Mouse (Mus musculus): ENCODE measurements around the gene Olfr1477. TPM values are rescaled to one million over a fixed set of nuclear protein-coding genes. Genes with fewer than 3 reads are reported as not detected.
"Not testable (repeated sequence)": the region's sequence is repeated elsewhere in the genome, so short reads cannot be mapped to it uniquely, and the experiment has no call there.

Gene Olfr1477
- not detected in 2 replicates for polyA plus RNA-seq (2016; fragmentation: Nextera tagmentation; extraction: Ambion mirVana)

- WGBS = 79% methylated on average over 3 of the region's 3 CpGs
- no peaks in the 10 kb centered on the region for H3K4me1 ChIP-seq
- H3K4me3 ChIP-seq = no peak within 1 kb of the TSS
- H3K9ac ChIP-seq = no peak within 1 kb of the TSS
- no peaks in the 10 kb centered on the region for H3K27me3 ChIP-seq (replicated peaks)
- no peak within 1 kb of the TSS for H3K4me2 ChIP-seq (replicated peaks)
- no peak for ATAC-seq (ENCODE audit: low FRiP score, low read depth)
- no peaks in the 10 kb centered on the region for H3K36me3 ChIP-seq
- H3K9me3 ChIP-seq = peaks cover 16% of the 10 kb centered on the region
- H3K27ac ChIP-seq = no peak within 1 kb of the TSS
Observed at GRCm38 (mm10) chr19:13500246-13500645, at the start of gene Olfr1477. Gene Olfr1477, plus strand, starts transcription at chr19:13500546.

GRCm38 (mm10) chr19:13455986-13456385, 44.4 kb upstream of the Olfr1477 start, which contains the start of gene Olfr1472:
Gene Olfr1472, minus strand, starts transcription at chr19:13456086.
- H3K9ac ChIP-seq = no peak within 1 kb of the TSS
- 77% methylated on average over 1 of the region's 1 CpGs for WGBS
- no peak for ATAC-seq (ENCODE audit: low FRiP score, low read depth)
- H3K36me3 ChIP-seq = no peaks in the 10 kb centered on the region
- no peak within 1 kb of the TSS for H3K4me3 ChIP-seq
- no peaks in the 10 kb centered on the region for H3K4me1 ChIP-seq
- peaks cover 6% of the 10 kb centered on the region; the same call in 1 of the 2 replicates for H3K9me3 ChIP-seq
- H3K27me3 ChIP-seq (replicated peaks) = no peaks in the 10 kb centered on the region
- no peak within 1 kb of the TSS for H3K4me2 ChIP-seq (replicated peaks)
- H3K27ac ChIP-seq = no peak within 1 kb of the TSS

GRCm38 (mm10) chr19:13469265-13469664, 31.1 kb upstream of the Olfr1477 start, which contains the start of gene Olfr1474:
Gene Olfr1474, plus strand, starts transcription at chr19:13469565.
- not testable (repeated sequence) for H3K9ac ChIP-seq; H3K4me2 ChIP-seq (replicated peaks); H3K4me3 ChIP-seq; H3K27ac ChIP-seq; H3K4me1 ChIP-seq; H3K27me3 ChIP-seq (replicated peaks); H3K36me3 ChIP-seq; ATAC-seq (ENCODE audit: low FRiP score, low read depth); H3K9me3 ChIP-seq
- WGBS = 84% methylated on average over 4 of the region's 4 CpGs

- Histone ChIP-seq H3K4me3 (no peak within 1 kb of the TSS), H3K27me3 (replicated peaks) (no peaks in the 10 kb centered on the region), H3K4me2 (replicated peaks) (no peak within 1 kb of the TSS), H3K9me3 (no peaks in the 10 kb centered on the region), H3K36me3 (no peaks in the 10 kb centered on the region), H3K27ac (no peak within 1 kb of the TSS), H3K9ac (no peak within 1 kb of the TSS), H3K4me1 (no peaks in the 10 kb centered on the region)
- no peak for ATAC-seq (ENCODE audit: low FRiP score, low read depth)
Observed at GRCm38 (mm10) chr19:13480096-13480495, 20.2 kb upstream of the Olfr1477 start, which contains the start of gene Olfr1475. Gene Olfr1475, minus strand, starts transcription at chr19:13480196.

GRCm38 (mm10) chr19:13527613-13528012, 27.3 kb downstream of the Olfr1477 start, which contains the start of gene Olfr1480:
Gene Olfr1480, plus strand, starts transcription at chr19:13527913.
- peaks cover 17% of the 10 kb centered on the region for H3K9me3 ChIP-seq
- 78% methylated on average over 2 of the region's 2 CpGs for WGBS
- no peaks in the 10 kb centered on the region for H3K36me3 ChIP-seq
- H3K9ac ChIP-seq = no peak within 1 kb of the TSS
- no peak for ATAC-seq (ENCODE audit: low FRiP score, low read depth)
- no peaks in the 10 kb centered on the region for H3K4me1 ChIP-seq
- H3K27me3 ChIP-seq (replicated peaks) = no peaks in the 10 kb centered on the region
- H3K27ac ChIP-seq = no peak within 1 kb of the TSS
- no peak within 1 kb of the TSS for H3K4me3 ChIP-seq
- H3K4me2 ChIP-seq (replicated peaks) = no peak within 1 kb of the TSS

Other genes with a start within 250 kb of the Olfr1477 start
- gene Olfr1465, start 185.0 kb upstream of the Olfr1477 start, polyA plus RNA-seq (2016; fragmentation: Nextera tagmentation; extraction: Ambion mirVana) = not detected in 2 replicates
- gene Olfr1466, start 161.7 kb upstream of the Olfr1477 start, polyA plus RNA-seq (2016; fragmentation: Nextera tagmentation; extraction: Ambion mirVana) = not detected in 2 replicates
- not detected in 2 replicates for gene Olfr1467, start 138.3 kb upstream of the Olfr1477 start, polyA plus RNA-seq (2016; fragmentation: Nextera tagmentation; extraction: Ambion mirVana)
- not detected in 2 replicates for gene Olfr1469, start 92.7 kb upstream of the Olfr1477 start, polyA plus RNA-seq (2016; fragmentation: Nextera tagmentation; extraction: Ambion mirVana)
- gene Olfr1471, start 57.1 kb upstream of the Olfr1477 start, polyA plus RNA-seq (2016; fragmentation: Nextera tagmentation; extraction: Ambion mirVana) = not detected in 2 replicates
- gene Olfr1472, start 44.5 kb upstream of the Olfr1477 start, polyA plus RNA-seq (2016; fragmentation: Nextera tagmentation; extraction: Ambion mirVana) = not detected in 2 replicates
- gene Olfr1474, start 31.0 kb upstream of the Olfr1477 start, polyA plus RNA-seq (2016; fragmentation: Nextera tagmentation; extraction: Ambion mirVana) = not detected in 2 replicates
- not detected in 2 replicates for gene Olfr1475, start 20.4 kb upstream of the Olfr1477 start, polyA plus RNA-seq (2016; fragmentation: Nextera tagmentation; extraction: Ambion mirVana)
- gene Olfr1480, start 27.4 kb downstream of the Olfr1477 start, polyA plus RNA-seq (2016; fragmentation: Nextera tagmentation; extraction: Ambion mirVana) = not detected in 2 replicates
- not detected in 2 replicates for gene Olfr1484, start 83.0 kb downstream of the Olfr1477 start, polyA plus RNA-seq (2016; fragmentation: Nextera tagmentation; extraction: Ambion mirVana)
- not detected in 2 replicates for gene Olfr1487, start 116.8 kb downstream of the Olfr1477 start, polyA plus RNA-seq (2016; fragmentation: Nextera tagmentation; extraction: Ambion mirVana)
- not detected in 2 replicates for gene Olfr1489, start 131.1 kb downstream of the Olfr1477 start, polyA plus RNA-seq (2016; fragmentation: Nextera tagmentation; extraction: Ambion mirVana)
- not detected in 2 replicates for gene Olfr1490, start 150.5 kb downstream of the Olfr1477 start, polyA plus RNA-seq (2016; fragmentation: Nextera tagmentation; extraction: Ambion mirVana)
- not detected in 2 replicates for gene Olfr1491, start 196.7 kb downstream of the Olfr1477 start, polyA plus RNA-seq (2016; fragmentation: Nextera tagmentation; extraction: Ambion mirVana)
- not detected in 2 replicates for gene Olfr1493-ps1, start 222.7 kb downstream of the Olfr1477 start, polyA plus RNA-seq (2016; fragmentation: Nextera tagmentation; extraction: Ambion mirVana)
- not detected in 2 replicates for gene Olfr1494, start 239.2 kb downstream of the Olfr1477 start, polyA plus RNA-seq (2016; fragmentation: Nextera tagmentation; extraction: Ambion mirVana)

Data from neural tube, embryonic 12.5 days (tissue).